Mouse (Mus musculus): Measurements from ENCODE around the gene Pus7.
A peak's percentile ranks its signal among the peaks of the same experiment; 100 is the strongest.

Gene Pus7

DNA sequence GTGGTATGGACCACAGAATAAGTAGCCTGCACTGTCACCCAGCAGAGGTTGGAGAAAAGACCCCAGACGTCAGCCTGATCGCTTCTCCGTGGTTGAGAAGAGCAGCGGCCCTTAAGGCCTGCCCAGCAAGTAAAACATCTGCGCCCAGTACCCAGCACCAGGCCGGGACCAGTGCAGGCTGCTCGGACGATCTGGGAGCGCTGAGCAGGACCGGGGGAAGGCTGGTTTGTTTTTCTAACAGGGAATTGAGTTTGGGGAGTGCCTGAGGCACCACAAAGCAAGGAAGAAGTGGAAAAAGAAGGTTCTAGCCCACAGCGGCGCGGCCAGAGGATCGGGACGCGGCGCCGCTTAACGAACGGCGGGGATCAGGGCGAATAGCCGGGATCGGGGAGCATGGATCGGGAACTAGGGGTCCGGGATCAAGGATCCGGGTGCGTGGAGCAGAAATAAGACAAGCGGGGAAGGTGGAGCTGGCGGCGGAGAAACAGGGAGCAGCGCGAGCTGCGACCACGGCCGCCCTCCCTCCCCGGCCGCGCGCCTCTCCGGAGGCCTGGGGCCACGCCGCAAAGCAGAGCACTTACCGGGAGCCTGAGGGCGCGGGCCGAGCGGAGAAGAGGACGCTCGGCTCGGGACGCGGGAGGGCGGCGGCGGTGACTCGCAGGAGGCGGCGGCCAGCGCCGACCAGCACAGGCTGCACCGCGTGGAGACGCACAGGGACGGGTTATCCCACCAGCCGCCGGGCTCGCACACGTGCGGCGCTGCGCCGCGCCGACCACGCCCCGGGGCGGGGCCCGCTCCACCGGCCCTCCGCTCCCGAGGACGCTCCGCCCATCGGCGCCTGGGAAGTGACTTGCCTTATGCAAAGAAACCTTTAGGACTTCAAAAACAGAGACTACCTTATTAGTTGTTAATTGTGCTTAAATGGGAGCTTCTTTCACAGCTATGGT, at the start of gene Pus7:
Gene Pus7, minus strand, starts transcription at position 781 of the 947 bp plus-strand sequence.
- peak; percentile 74 to 84 for DNase-seq

DNA sequence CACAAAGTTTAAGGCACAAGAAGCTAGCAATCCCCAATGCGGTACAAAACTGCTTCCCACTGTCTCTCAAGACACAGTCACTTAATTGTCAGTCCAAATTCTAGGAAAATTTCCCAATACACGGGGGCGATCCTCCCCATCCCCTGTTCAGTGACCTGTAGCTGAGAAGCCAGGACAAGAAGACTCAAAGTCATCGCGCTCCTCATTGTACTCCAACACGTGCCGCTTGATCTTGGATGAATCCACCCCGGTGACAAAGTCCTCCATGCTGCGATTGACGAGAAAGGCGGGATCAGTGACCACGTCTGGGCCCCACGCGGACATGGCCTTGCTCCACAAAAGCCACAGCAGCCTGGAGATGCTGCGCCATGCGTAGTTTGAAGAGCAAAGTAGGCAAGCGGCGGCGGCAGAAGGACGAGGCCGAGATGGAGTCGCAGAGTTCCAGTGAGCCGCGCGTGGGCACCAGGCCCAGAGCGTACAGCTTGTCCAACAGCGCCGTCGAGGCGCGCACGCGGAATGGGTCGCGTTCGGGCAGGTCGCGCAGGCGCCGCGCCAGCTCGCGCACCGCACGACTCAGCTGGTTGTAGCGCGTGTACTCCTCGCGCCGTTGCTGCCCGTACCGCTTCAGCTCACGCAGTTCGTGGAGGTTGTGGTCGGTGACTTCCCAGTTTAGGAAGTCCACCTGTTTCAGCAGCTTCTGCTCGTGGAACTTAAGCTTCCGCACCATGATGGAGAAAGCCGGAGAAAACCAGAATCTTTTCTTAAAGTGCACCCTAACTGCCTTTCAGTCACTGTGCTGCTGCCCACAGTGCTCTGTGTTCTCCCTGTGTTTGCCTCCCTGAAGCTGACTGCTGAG, 47.6 kb upstream of the Pus7 start:
- no peak for DNase-seq

DNA sequence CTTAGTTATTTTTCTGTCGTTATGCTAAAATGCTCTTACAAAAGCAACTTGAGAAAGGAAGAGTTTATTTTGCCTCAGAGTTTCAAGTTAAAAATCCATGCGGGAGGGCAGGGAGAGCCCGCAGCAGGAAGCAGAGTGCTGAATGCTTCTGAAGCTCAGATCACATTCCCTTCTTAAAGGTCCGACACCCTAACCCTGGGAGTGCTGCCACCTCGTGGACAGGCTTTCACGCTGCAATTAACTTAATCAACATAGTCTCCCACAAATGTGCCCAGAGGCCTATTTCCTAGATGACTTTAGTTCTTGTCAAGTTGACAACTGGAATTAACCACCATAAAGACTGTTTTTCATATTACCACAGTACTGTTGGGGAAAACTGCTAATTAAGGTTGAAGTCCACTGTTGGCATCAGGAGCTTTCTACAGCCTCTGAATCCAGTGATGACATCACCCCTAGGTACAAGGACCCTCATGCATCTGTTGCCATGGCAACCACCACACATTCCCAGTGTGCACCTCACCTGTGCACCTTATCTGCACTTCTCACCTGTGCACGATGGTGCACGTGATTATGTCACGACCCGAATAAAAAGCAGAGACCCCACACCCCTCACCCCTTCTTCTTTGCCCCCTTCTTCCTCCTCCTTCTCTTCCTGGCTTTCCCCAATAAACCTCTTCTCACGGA, 43.0 kb upstream of the Pus7 start:
- DNase-seq = peak; percentile 38 to 63

DNA sequence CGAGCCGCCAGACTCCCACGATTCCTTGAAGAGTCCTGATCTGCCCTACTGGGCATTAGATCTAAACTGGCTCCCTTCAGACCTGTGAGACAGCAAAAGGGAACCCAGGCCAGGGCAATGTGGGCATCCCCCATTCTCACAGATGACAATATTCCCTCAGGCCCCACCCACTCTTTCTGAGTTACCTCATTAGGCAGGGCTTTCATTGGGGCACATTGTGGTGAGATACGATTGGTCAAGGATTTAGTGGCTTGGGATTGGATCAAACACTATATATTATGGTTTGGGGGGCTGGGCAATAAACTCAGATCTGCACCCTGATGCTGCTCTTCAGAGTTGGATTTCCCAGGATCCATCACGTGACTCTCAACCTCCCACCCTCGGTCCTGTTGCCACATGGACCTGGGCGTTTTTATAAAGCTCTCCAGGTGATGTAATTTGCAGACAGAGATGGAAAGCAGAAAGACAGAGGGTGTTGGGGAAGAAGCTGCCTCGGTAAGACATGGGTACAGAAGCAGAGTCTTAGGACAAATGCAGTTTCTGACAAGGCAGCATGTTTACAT, 40.7 kb upstream of the Pus7 start:
- DNase-seq = no peak

DNA sequence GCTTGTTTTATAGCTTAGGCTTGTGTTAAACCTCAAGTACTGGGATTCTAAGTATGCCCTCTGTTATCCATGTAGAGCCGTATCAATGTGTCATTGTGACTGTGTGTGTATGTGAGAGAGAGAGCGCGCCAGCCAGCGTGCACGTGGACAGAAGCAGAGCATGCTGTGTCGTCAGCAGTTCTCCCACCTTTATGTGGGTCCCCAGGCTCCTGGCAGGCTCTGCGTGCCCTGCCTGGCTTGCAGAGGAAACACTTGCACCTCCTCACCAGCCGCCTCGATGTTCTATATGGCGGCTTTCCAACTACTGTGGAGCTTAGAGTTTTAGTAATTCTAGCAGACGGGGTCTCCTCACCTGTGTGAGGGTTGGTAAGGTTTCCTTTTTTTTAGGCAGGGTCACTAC, 38.8 kb upstream of the Pus7 start:
- DNase-seq = no peak

DNA sequence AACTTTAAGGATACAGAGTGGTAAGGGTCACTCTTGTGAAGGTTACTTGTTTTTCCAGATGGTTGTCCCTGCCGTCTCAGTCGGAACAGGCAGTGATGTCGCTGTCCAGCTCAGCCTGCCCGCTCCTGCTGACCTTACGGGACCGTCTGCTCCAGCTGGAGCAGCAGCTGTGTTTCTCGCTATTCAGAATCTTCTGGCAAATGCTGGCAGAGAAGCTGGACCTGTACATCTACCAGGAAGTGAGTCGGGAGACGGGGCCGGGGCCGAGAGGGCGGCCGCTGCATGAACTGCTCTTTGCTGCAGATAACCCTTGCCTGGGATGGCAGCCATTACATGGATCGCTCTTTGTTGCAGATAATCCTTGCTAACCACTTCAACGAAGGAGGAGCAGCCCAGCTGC, 33.2 kb upstream of the Pus7 start:
- no peak for DNase-seq

DNA sequence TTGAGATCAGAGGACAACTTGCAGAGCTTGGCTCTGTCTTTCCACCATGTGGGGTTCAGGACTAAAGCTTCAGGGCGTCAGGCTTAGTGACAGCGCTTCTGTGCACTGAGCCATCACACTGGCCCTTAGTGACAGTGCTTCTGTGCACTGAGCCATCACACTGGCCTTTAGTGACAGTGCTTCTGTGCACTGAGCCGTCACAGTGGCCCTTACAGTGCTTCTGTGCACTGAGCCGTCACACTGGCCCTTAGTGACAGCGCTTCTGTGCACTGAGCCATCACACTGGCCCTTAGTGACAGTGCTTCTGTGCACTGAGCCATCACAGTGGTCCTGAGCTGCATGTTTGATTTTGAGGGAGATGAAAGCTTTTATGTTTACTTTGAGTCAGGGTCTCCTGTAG, 31.3 kb upstream of the Pus7 start:
- no peak for DNase-seq

DNA sequence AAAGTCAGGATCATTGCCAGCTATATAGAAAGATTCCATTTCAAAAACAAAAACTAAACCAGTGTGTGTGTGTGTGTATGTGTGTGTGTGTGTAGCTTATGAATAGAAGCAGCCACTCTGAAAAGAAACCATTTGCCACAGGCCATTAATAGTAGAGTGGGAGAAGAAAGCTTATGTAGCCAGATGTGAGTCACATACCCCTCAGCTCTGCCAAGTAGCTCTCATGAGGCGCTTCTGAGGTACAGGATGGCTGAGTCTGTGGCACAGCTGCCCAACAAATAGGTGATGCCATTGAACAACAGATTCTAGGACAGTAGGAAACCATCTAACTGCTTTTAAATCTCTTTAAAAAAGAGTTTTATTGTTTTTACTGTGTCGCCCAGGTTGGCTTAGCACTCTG, 9.2 kb upstream of the Pus7 start:
- DNase-seq = no peak

DNA sequence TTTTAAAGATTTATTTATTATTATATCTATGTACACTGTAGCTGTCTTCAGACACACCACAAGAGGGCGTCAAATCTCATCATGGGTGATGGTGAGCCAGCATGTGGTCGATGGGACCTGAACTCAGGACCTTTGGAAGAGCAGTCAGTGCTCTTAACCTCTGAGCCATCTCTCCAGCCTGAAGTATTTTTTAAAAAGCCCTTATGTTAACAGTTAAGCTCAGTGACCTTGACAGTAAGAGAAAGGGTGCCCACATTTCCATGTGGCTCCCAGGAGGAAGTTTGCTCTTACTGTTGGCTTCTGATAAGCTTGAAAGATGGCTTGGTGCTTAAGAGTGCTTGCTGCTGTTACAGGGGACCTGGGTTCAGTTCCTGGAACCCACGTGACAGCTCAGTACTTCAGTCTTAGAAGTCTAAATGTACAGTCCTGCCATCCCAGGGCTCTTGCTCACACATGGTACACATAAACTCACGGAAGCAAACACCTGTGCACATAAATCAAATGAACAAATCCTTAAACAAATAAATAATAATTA, 5.6 kb upstream of the Pus7 start:
- no peak for DNase-seq

DNA sequence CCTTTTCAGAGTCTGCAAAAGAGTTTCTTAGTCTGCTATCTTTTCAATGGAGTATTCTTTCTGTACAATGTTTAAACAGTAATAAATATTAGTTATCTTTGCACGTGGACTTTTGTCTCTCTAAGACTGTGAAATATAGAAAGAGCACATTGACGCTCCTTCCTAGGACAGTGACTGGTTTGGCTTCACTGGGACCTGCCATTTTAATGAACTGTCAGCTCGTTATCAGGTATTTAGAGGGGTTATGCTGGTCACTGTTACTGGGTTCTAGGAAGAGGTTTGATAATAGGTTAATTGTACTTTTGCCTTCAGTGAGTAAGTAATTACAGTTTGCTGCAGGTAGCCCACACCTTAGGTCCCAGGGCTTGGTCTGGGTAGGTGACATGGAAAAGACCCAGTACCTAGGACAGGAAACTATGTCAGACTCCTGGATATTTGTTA, 4.9 kb upstream of the Pus7 start:
- no peak for DNase-seq

DNA sequence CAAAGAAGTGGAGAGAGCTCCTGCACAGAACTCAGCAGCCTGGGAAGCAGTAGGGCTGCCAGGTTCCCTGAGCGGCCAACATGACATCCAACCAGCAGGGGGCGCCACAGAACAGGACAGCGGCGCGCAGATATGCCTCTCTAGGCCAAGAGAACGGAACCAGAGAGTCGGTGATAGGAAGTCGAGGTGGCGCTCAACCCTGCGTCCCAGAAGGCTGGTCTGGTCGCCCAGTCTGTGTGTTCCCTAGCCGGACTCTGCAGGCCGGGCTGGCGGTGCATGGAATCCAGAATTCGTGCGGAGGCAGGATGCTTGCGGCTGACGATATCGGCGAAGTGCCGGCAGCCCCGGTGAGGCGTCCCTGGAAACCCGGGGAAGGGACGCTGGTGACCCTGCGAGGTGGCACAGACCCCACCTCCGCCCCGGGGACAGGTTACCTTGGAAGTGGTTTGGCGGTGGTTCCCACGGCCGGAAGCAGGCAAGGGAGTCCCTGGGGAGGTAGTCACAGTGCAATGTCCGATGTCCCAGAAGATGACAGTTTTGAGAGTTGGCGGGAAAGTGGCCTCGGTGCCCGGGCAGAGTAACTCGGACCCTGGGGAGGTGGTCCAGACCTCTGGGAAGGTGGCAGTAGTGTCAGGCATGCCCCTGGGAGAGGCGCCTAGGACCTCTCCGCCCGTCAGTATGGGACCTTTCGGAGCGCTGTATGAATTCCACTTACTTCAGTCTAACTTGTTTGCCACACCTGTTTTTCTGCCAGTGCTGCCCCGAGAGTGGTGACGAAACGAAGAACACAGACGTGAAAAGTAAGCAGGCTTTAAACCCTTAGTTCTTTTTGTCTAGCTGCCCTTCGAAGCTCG, 4.3 kb upstream of the Pus7 start, which contains the start of gene Rint1:
Gene Rint1, plus strand, starts transcription at position 176 of the 854 bp plus-strand sequence.
- DNase-seq = peak; percentile 84 to 96

DNA sequence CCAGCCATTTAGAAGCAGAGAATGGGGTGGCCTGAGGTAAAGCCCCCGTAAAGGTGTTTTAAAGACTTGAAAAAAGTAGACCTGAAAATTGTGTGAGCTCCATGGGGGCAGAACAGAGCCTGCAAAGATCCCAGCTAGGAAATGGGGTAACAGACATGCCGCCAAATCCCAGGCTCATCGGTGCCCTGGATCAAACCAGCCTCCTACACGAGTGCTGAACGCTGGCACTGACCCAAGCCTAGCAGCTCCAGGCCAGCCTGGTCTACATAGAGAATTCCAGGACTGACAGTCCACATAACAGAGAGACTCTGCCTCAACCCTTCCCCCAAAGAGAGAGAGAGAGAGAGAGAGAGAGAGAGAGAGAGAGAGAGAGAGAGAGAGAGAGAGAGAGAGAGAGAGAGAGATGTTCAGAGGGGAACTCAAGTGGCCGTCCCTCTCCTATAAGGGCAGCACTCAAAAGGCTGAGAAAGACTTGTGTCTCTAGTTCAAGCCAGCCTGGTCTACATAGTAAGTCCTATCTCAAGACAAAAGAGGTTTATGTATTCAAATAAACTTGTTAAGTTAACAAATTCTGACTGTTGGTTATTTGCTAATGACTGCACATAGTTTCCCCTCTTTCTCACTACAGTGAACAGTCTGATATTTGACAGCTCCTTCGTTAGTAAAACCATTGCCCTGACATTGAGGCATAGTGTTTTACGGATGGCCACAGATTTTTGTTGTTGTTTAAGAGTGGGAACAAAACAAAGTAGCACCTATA, 1.3 kb downstream of the Pus7 start:
- DNase-seq = no peak

DNA sequence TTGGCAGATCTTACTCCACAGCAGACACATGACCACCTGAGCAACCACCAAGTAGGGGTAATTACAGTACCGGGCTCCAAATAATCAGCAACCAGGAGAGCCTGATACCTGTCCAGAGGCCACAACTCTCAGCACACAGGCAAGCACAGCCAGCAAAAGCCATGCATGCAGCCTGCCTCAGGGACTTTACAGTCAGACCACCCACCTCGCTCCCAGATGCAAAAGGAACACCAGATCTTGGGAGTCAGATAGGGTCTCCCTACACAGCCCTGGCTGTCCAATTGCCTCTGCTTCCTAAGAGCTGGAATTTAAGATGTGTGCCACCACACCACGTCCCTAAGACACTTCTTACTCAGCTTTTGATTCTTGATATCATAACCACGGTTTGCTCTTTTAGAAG, 2.3 kb downstream of the Pus7 start:
- DNase-seq = no peak

DNA sequence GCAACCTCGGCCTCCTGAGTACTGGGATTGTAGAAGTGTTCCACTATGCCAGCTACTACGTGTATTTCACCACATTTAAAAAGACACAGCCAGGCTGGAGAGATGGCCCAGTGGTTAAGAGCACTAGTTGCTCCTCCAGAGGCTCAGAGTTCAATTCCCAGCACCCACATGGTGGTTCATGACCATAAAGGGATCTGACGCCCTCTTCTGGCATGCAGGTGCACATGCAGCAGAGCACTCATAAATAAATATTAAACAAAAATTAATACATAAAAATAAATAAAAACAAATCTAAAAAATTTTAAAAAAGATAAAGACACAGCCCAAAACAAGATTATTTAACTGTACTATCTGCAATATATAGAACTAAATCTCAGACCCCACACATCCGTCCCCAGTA, 3.0 kb downstream of the Pus7 start:
- DNase-seq = no peak

DNA sequence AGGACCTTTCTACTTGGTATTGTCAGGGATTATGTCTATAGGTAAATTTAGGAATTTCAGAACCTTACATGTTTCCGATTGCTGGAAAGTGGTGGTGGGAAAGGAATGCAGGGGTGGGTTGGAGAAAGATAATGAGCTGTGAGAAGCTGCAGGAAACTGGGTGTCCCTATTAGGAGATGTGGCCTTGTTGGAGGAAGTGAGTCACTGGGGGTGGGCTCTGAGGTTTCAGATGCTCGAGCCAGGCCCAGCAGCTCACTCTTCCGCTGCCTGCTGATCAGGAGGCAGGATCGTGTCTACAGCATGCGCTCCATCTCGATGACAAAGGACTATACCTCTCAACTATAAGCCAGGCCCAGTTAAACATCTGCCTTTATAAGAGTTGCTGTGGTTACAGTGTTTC, 9.3 kb downstream of the Pus7 start:
- no peak for DNase-seq

DNA sequence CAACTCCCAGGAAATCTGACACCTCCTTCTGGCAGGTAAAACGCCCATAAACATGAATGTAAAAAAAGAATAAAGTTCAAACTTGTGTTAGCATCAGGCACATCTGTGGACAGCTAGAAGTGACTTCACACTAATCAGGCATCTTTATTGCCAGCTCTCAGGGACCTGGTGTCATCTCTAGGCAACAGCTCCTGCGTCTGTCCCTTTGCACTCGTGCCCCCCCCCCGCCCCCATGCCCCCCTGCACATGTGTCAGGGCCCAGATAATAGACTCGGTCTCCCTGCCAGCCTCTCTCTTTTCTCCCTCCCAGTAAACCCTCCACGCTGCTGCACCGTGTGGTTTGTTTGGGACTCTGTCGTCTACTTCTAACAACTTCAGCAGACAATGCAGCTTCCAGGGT, 12.4 kb downstream of the Pus7 start:
- no peak for DNase-seq

DNA sequence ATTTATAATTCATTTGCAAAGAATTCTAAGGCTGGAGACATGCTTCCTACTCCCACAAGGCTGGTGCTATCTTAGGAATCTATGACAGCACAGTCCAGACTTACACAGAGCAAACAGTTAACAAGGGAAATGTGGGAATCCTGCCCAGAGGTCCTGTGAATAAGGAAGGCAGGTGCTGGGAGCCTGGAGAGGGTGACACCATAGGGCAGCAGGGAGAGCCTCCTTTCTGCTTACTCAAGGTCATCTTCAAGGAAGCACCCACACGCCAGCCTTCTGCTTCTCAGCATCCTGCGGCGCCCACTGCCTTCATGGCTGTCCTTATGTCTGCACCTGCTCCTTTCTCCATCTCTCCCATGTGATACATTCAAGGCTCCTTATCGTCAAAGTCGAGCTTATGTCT, 19.0 kb downstream of the Pus7 start:
- no peak for DNase-seq

DNA sequence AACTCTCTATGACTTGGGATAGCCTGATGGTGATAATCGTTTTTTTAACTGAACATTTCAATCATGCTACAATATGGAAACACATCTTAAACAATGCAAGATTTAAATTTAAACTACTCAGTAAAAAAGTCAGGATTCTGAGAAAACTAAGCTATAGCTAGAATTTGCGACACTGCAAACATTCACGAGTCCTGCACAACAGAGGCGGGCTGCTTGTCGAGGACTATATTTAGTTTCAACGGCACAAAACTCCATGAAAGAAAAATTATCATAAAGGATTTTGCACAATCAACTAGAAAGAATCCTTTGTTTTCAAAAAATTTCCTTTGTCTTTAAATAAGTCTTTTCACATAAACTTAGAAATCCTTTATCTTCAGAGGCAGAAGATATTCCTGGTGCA, 21.0 kb downstream of the Pus7 start:
- DNase-seq = no peak

DNA sequence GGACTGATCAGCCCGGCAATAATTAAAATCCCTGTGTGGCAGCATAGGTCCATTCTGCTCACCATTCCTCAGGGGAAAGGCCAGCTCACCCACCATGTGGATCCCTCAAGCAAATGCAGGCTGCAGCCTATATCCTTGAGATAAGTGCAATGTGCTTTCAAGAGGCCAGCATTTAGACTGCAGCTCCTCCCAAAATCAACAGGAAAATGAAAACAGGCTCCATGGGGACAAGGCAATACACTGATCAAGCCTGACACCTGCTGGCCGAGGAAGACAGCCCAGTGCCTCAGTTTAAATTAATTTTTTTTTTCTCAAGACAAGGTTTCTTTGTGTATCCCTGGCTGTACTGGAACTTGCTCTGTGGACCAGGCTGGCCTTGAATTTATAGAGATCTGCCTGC, 24.9 kb downstream of the Pus7 start:
- peak in 1 of 2 experiments; percentile 9 for DNase-seq

DNA sequence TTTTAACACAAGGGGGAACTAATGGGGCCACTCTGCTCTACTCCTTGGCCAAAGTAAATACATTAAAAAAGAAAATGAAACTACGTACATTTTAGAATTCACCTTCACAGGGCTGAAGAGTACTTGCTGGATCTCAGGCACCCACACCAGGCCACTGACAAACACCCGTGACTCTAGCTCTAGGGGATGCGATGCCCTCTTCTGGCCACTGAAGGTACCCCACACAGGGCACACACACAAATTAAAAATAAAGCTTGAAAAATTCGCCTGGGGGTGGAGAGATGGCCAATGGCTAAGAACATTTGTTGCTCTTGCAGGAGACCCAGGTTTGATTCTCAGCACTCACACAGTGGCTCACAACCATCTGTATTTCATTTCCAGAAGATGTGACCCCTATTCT, 27.1 kb downstream of the Pus7 start:
- DNase-seq = no peak

DNA sequence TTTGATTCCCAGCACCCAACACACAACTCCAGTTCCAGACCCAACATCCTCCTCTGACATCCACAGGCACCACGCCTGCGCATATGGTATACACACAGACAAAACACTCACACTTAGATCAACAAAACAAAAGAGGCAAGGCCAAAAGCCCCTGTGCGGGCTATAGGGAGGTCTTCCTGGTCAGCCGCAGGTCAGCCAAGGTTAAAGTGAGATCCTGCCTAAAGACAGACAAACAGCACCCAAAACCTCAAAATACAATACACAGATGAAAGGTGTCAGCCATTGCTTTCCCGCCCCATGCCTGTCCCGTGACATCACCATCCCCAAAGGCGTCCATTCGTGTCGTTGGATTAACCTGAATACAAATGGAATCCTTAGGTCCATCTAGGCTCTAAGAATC, 27.9 kb downstream of the Pus7 start:
- DNase-seq = no peak
